Mouse (Mus musculus) lung, adult 18-20 months (tissue): ENCODE results near the gene Ppp2r5e.
"Not testable (repeated sequence)": the region's sequence is repeated elsewhere in the genome, so short reads cannot be mapped to it uniquely, and the experiment has no call there.

ENCODE experiments used
- DNase-seq, 2 experiments: peaks; one replicate each; pipeline ENCODE4 v3.0.0; 2022; ENCODE audit warnings: mixed read lengths in 2 of 2

Gene Ppp2r5e

GRCm38 (mm10) chr12:75536566-75536965 is 59.5 kb downstream of the Ppp2r5e start:
- DNase-seq, result no peak

DNA sequence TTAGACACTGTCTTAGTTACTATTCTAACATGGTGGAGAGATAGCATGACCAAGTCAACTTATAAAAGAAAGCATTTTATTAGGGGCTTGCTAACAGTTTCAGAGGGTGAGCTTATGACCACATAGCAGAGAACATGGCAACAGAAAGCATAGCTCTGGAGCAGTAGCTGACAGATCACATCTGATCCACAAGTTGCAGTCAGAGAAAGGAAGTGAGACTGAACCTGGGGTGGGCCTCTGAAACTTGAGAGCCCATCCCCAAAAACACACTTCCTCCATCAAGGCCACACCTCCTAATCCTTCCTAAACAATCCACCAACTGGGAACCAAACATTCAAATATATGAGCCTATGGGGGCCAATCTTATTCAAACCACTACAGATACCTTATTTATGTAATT is 62.9 kb downstream of the Ppp2r5e start:
- DNase-seq, result no peak

DNA sequence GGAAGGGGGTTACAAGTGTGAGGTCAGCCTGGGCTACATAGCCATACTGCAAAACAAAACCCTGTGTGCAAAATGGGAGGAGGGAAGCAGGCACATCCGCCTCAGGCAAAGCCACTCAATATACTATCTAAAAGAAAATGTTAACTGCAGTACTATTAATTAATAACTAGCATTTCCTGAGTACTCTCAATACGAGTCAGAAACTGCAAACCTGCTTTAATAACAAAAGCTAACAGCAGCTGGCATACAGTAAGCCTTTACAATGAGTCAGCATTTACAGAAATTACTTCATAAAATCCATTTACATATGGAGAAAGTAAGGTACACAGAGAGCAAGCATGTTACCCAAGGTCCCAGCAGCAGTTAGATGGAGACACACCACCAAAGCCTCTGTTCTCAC is 64.2 kb downstream of the Ppp2r5e start:
- DNase-seq, result no peak

- DNase-seq, result no peak
Measured at GRCm38 (mm10) chr12:75528857-75529808, 66.9 kb downstream of the Ppp2r5e start.

DNA sequence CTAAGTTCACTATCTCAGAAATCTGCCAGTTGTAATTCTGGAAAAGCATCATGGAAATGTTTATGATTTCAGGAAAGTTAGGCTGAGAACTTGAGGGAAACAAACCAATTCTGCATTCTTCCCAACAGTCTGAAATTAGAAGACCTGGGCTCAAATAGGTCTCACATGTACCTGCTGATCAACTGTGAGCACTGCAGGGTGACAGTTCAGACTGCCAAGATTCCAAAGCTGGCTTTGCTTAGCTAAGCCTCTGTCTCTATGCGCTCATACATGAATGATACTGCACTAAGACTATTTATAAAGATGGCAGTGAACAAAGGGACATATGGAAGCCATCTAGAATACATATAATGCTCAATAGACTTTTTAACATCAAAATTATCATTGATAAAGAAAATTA is 67.7 kb downstream of the Ppp2r5e start:
- no peak for DNase-seq

DNA sequence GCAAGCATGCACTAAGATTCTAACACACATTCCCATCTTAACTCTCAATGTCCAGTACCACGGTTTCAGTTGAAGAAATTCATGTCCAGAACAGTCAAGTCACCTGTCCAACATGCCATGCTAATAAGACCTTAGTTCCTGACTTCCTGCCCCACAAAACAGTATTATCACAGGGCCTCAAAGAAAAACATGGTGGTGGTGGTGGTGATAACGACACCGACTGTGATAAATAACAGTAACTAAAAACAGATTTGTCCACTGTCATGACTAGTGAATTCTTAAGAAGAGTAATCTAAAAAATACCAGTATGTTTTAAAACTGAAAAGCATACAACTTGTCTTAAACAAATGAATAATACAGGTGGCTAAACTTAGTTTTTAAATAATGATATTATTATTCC is 71.8 kb downstream of the Ppp2r5e start:
- no peak for DNase-seq

DNA sequence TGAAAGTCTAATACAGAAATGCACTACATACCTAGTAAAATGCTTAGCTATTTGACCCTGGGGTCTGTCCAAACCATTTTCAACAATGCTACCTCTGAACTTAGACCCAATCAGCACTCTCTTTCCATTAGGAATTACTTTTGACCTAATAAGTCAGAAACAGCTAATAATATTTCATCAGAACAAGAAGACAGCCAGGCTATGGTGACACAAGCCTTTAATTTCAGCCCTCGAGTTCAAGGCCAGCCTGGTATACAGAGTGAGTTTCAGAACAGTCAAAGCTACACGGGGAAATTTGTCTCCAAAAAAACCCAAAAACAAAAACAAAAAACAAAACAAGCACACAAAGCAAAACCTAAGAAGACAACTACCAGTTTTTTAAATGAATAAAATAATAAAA is 73.1 kb downstream of the Ppp2r5e start:
- DNase-seq, result no peak

GRCm38 (mm10) chr12:75522360-75522759 is 73.7 kb downstream of the Ppp2r5e start:
- no peak for DNase-seq

DNA sequence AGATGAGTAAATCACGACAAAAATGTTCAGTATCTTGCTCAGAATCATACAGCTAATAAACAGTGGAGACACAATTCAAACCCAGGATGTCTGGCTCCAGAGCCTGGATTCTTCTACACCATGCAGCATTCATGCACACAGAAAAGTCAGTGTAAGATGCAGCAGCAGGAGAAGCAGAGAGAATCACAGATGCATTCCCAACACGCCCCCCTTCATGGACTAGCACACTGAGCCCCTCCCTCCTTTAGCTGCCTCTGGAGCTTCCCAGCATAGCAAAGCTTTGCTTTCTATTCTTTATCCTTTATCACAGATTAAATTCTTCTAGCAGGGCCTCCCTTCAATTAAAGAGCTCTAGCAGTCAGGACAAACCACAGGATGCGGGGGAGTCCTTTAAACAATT is 75.7 kb downstream of the Ppp2r5e start:
- no peak for DNase-seq

DNA sequence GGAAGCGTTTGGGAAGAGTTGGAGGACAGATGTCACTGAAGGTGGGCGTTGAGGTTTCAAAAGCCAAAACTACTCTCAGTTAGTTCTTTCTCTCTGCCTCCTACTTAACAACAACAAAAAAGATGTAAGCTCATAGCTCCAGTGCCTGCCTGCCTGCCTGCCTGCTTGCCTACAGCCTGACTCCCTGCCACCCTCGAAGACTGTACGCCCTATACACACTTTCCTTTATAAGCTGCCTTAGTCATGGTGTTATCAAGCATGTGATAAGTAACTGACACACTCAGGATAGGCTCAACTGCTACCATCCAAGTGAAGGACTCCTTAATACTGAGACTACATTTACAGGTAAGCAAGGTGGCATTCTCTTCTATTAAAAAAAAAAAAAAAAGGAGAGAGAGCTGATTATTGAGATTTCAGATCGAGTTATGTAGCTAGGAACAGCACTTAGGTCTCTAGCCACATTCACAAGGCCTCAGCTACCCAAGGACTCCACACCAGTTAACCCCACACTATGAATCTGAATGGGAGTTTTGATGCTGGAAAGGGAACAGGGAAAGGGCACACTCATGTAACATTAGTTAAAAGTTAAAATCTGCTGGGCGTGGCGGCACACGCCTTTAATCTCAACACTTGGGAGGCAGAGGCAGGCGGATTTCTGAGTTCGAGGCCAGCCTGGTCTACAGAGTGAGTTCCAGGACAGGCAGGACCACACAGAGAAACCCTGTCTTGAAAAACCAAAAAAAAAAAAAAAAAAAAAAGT is 76.7 kb downstream of the Ppp2r5e start:
- no peak for DNase-seq

DNA sequence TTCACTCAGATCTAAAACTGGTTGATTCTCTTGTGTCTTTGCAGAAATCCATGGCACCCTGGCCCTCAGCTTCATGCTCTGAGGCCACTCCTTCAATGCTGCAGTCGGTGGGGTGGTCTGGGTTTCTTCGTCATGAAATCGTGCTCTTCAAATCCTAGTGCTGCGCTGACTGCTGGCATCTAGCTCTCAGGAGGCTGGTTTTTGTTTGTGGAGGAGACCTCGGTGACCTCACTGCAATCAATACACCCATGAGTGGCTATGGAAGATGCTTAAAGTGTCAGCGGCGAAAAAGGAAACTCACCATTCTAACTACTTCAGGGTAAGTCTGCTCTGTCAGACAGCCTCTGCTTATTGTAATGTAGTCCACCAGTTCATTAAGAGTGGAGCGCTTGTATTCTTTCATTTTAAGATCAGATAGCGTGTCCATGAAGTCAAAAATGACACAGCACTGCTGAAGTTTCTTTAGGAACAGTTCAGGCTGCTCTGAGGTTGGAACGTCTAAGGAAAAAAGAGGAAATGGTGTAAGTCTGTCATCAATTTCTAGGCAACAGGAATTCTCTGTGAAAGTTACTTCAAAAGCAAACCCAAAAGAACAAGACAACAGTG is 80.6 kb downstream of the Ppp2r5e start:
- no peak for DNase-seq

DNA sequence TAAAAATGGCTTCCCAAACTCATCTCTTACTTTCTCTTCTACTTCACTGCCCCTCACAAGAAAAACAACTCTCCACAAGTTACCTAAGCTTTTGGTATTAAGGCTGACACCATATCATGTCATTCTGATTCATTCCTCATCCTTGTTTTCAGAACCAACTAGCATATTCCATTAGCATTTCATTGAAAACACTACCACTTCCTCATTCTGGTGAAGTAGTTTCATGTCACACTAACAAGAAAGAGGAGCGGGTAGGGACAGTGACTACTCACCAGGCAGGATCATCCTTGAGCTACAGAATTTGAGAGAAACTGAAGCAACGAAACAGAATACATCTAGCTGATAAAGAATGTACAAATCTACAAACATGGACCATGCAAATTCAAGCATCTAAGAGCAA is 84.5 kb downstream of the Ppp2r5e start:
- no peak for DNase-seq

DNA sequence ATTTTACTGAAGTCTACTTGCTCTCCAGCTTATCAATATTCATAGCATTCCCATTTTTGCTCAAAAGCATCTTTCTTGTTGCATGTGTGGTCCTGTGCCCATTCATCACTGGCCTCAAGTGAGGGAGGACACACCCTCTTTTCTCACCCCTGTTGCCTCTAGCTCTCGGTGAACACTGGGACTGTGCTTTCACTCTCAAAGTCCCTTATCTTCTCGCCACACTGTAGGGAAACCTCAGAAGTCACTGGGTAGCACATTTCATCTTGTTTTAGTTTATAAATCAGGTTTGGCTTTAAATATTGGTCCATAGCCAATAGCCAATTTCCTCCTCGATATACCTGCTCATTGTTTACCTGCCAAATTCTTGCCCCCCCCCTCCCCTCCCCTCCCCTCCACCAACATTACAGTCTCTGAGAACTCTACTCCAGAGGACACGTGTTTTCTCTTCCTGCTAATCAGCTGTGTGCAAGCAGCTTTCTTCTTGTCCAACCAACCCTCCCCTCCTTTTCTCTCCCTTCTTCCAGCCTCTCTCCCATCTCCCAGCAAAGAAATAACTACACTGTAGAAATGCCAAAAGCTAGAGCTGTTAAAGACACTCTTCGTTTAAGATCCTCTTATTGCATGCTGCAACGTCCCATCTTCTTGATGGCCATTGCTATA is 90.9 kb downstream of the Ppp2r5e start:
- no peak for DNase-seq

- no peak for DNase-seq
Measured at GRCm38 (mm10) chr12:75502664-75503063, 93.4 kb downstream of the Ppp2r5e start.

DNA sequence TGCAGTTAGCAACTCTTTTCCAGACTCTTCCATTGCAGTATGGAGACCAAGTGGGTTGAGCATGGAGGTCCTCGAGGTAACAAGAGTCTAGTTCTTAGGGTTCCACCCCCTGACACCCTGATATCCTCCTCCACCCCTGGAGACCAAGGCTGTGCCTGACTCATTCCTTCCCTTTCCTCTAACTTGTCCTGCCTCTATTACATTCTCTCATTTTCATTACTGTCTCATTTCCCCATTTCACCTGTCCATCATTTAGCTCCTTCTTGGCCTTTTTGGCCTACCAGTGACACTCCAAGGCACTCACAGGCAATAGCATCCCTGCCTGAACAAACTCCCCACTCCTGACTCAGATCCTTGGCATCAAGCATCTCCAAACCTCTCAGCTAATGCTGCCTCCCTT is 98.3 kb downstream of the Ppp2r5e start:
- DNase-seq, result no peak

GRCm38 (mm10) chr12:75495636-75496035 is 100.4 kb downstream of the Ppp2r5e start:
- no peak for DNase-seq

- DNase-seq, result no peak
Measured at GRCm38 (mm10) chr12:75494643-75495042, 101.4 kb downstream of the Ppp2r5e start.

DNA sequence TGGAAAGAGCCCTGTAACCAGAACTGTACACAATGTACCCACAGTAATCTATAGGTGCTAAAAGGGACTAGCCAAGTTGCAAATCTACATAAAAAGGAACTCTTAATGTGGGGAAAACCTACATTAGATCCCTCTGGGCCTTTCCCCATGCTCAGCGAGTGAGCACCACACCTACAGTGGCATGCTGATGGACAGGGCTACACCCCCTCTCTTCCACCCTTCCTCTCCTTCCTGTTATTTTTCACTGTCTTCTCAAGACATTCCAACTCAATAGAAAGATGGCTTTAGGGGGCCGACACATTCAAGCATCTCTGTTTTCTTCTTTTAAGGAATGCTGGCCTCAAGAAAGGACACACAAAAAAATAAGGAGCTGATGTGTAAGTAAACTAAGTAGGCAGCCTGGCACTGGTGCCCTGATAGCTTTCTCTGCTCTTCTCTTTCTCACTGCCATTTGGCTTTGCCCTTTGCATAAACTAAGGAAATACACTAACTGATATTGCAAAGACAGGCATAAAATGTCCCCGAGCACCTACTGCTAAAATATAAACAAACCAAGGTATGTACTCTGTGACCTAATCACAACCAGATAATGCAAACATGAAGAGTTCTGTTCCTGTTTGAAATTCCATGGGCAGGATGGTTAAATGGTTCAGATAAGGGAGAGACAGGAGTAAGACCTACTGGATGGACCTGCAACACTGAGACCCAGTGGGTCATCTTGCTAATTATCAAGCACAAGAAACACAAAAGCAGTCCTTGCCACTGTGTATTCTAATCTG is 103.3 kb downstream of the Ppp2r5e start:
- DNase-seq, result no peak

DNA sequence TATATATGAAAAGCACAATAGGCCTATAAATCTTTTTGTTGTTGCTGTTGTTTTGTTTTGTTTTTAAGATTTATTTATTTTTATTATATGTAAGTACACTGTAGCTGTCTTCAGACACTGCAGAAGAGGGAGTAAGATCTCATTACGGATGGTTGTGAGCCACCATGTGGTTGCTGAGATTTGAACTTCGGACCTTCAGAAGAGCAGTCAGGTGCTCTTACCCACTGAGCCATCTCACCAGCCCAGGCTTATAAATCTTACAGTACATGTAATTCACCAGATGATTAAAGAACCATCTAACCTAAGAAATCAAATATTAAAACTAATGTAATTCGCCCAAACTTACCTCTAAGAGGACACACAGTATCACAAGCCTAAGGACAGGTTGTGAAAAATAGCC is 103.9 kb downstream of the Ppp2r5e start:
- not testable (repeated sequence) for DNase-seq

DNA sequence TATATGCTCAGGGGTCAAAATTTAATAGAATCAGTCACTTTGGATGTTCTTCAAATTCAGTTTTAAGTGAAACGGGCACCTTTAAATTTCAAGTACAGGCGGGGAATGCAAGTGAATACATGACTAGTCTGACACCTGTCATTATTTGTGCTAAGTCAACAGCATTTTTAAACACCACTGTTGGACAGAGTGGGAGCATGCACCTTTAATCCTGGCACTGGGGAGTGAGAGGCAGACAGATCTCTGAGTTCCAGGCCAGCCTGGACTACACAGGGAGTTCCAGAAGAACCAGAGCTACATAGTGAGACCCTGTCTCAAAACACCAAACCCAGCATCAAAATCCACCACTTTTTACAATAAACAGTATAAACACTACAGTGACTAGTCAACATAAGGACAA is 108.5 kb downstream of the Ppp2r5e start:
- DNase-seq, result no peak

DNA sequence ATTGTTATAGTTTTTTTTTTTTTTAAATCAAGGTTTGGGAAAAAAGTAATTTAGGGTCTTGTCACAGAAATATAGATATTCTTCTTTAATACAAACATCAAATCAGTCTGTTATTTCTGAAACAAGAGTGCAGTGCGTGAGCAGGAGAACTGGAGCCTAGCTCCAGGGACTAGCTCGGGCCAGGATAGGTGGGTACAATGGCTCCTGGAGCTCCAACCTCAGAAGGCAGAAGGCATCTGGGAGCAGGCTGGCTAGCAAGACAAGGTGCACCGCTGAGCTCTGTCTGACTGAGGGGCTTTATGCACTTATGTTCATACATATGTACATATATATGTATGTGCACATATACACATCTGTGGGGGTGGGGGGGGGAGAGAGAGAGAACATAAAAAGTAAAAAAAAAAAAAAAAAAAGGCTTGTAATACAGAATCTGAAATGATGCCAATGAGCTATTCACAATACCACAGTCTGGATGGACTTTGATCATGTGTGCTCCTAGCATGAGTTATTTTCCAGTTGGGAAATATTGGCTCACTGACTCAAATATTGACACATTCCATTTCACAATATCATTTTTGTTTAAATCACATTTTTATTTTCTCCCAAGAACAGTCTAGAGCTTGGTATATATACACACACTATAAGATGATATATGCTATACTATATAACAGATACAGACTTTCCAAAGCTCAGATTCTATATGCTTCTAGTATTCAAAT is 109.3 kb downstream of the Ppp2r5e start:
- DNase-seq, result no peak

GRCm38 (mm10) chr12:75482781-75483180 is 113.3 kb downstream of the Ppp2r5e start:
- DNase-seq, result no peak
